Mouse (Mus musculus) forebrain, embryonic 15.5 days (tissue): ENCODE results near the gene Pmepa1. TPM values are rescaled to one million over a fixed set of nuclear protein-coding genes. Genes with fewer than 3 reads are reported as not detected.

Experiments
- ATAC-seq: fragments of 200-750 bp; cut with Nextera tagmentation; replicated peaks from 2 replicates; pipeline ENCODE4 v1.8.0; 2017; ENCODE audit warnings: mild to moderate bottlenecking, moderate TSS enrichment, moderate library complexity
- H3K27ac ChIP-seq: fragments of 300-500 bp; sonication (generic); replicated peaks from 2 replicates; pipeline ENCODE4 v1.5.1; 2015; ENCODE audit warnings: mild to moderate bottlenecking, inconsistent platforms
- H3K27me3 ChIP-seq: fragments of 300-500 bp; sonication (generic); 2 replicates; pipeline ENCODE4 v1.6.1; 2015; ENCODE audit warnings: inconsistent platforms
- H3K36me3 ChIP-seq: fragments of 300-500 bp; sonication (generic); 2 replicates; pipeline ENCODE4 v1.6.1; 2015; ENCODE audit warnings: mild to moderate bottlenecking, inconsistent platforms
- H3K4me1 ChIP-seq: fragments of 300-500 bp; sonication (generic); 2 replicates; pipeline ENCODE4 v1.6.1; 2015; ENCODE audit warnings: inconsistent platforms
- H3K4me2 ChIP-seq: fragments of 300-500 bp; sonication (generic); replicated peaks from 2 replicates; pipeline ENCODE4 v1.6.1; 2015; ENCODE audit warnings: mild to moderate bottlenecking, inconsistent platforms
- H3K4me3 ChIP-seq: fragments of 300-500 bp; sonication (generic); 2 replicates; pipeline ENCODE4 v1.5.1; 2015; ENCODE audit warnings: mild to moderate bottlenecking, inconsistent platforms
- H3K9ac ChIP-seq: fragments of 300-500 bp; sonication (generic); replicated peaks from 2 replicates; pipeline ENCODE4 v1.6.1; 2015; ENCODE audit warnings: mild to moderate bottlenecking, inconsistent platforms
- H3K9me3 ChIP-seq: fragments of 300-500 bp; sonication (generic); 2 replicates; pipeline ENCODE4 v1.6.1; 2016; ENCODE audit warnings: inconsistent platforms
- WGBS: fragments of 180-500 bp; shearing (Covaris S2); methylation state at CpG from one replicate; pipeline ENCODE4 v1.1.7; 2015; ENCODE audit warnings: mixed read lengths; 5-methylcytosine and 5-hydroxymethylcytosine counted together
- polyA plus RNA-seq: library from polyadenylated mRNA; unstranded; fragments of >200 nt; fragmentation: Nextera tagmentation; extraction: Ambion mirVana; gene quantifications from 2 replicates; pipeline ENCODE4 v1.2.1, GENCODE M21; 2015

Gene Pmepa1
- polyA plus RNA-seq, 1 experiment from 2014 or later = 6.8 TPM

DNA sequence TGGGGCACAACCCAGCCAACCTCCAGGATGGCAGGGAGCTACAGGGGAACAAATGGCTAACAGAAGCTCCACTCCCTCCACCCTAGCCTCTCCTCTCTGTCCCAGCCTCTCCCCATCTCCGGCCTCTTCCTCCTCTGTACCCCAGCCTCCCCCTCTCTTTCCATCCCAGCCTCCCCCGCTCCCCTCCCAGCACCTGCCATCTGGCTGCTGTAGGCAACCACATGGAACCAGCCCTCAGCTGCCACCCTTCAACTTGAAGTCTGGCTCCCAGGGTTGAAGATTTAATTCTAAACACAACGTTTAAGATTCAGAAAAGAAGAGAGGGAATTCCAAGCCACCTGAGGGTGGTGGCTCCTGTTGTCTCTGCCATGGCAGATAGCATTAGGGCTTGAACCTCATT is 26.9 kb downstream of the Pmepa1 start:
- ATAC-seq = peak; percentile 29
- 29% methylated on average over 3 of the region's 3 CpGs for WGBS
- H3K4me3 ChIP-seq = no peak overlapping the region
- peak overlapping the region; percentile 55 for H3K27ac ChIP-seq
- H3K36me3 ChIP-seq = no peaks in the 10 kb centered on the region
- no peak overlapping the region for H3K4me2 ChIP-seq
- H3K4me1 ChIP-seq = peaks cover 77% of the 10 kb centered on the region
- no peaks in the 10 kb centered on the region for H3K27me3 ChIP-seq
- no peak overlapping the region for H3K9ac ChIP-seq
- H3K9me3 ChIP-seq = no peaks in the 10 kb centered on the region

- no peak overlapping the region for H3K4me2 ChIP-seq
- H3K4me1 ChIP-seq = peaks cover 76% of the 10 kb centered on the region
- no peaks in the 10 kb centered on the region for H3K9me3 ChIP-seq
- no peak for ATAC-seq
- H3K27ac ChIP-seq = peak overlapping the region; percentile 55; the same call in 1 of the 2 replicates
- H3K27me3 ChIP-seq = no peaks in the 10 kb centered on the region
- no peak overlapping the region for H3K4me3 ChIP-seq
- no peaks in the 10 kb centered on the region for H3K36me3 ChIP-seq
- 72% methylated on average over 7 of the region's 7 CpGs for WGBS
- H3K9ac ChIP-seq = no peak overlapping the region
Observed at GRCm38 (mm10) chr2:173248822-173249221, 27.5 kb downstream of the Pmepa1 start.

GRCm38 (mm10) chr2:173247911-173248310 is 28.4 kb downstream of the Pmepa1 start:
- Histone ChIP-seq H3K27ac (no peak overlapping the region), H3K4me1 (peaks cover 76% of the 10 kb centered on the region), H3K9ac (no peak overlapping the region), H3K27me3 (no peaks in the 10 kb centered on the region), H3K4me2 (no peak overlapping the region), H3K9me3 (no peaks in the 10 kb centered on the region), H3K4me3 (no peak overlapping the region), H3K36me3 (no peaks in the 10 kb centered on the region)
- no peak for ATAC-seq
- 50% methylated on average over 2 of the region's 2 CpGs for WGBS

DNA sequence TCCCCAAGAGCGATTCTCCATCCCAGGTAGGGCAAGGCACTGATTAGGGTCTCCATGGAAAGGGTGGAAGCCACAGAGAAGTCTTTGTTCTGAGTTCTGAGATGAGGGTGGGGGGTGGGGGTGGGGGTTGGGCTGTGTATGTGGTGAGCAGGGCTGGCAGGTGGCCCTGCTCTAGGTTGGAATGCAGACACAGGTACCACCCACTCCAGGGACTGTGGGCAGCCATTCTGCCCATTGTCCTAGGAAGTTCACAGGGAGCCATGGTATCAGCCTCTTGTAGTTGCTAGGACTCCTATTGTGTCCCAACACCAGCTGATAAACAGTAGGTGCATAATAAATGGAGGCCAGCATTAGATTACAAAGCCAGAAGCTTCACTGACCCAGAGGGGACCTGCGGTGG is 29.1 kb downstream of the Pmepa1 start:
- no peak overlapping the region for H3K27ac ChIP-seq
- no peak overlapping the region for H3K4me2 ChIP-seq
- H3K9me3 ChIP-seq = no peaks in the 10 kb centered on the region
- no peaks in the 10 kb centered on the region for H3K27me3 ChIP-seq
- ATAC-seq = no peak
- H3K4me3 ChIP-seq = no peak overlapping the region
- H3K4me1 ChIP-seq = peaks cover 77% of the 10 kb centered on the region
- H3K36me3 ChIP-seq = no peaks in the 10 kb centered on the region
- 25% methylated on average over 2 of the region's 2 CpGs for WGBS
- H3K9ac ChIP-seq = no peak overlapping the region

GRCm38 (mm10) chr2:173246688-173247087 is 29.6 kb downstream of the Pmepa1 start:
- Histone ChIP-seq H3K27ac (no peak overlapping the region), H3K36me3 (no peaks in the 10 kb centered on the region), H3K9ac (no peak overlapping the region), H3K4me2 (no peak overlapping the region), H3K4me1 (peaks cover 74% of the 10 kb centered on the region), H3K9me3 (no peaks in the 10 kb centered on the region), H3K4me3 (no peak overlapping the region), H3K27me3 (no peaks in the 10 kb centered on the region)
- WGBS = 79% methylated on average over 8 of the region's 8 CpGs
- ATAC-seq = no peak

GRCm38 (mm10) chr2:173245258-173245657 is 31.1 kb downstream of the Pmepa1 start:
- peaks cover 73% of the 10 kb centered on the region for H3K4me1 ChIP-seq
- H3K27ac ChIP-seq = no peak overlapping the region; the same call in 1 of the 2 replicates
- 80% methylated on average over 20 of the region's 20 CpGs for WGBS
- ATAC-seq = no peak
- no peaks in the 10 kb centered on the region for H3K36me3 ChIP-seq
- no peaks in the 10 kb centered on the region for H3K9me3 ChIP-seq
- H3K27me3 ChIP-seq = no peaks in the 10 kb centered on the region
- no peak overlapping the region for H3K4me3 ChIP-seq
- H3K9ac ChIP-seq = no peak overlapping the region
- no peak overlapping the region for H3K4me2 ChIP-seq

DNA sequence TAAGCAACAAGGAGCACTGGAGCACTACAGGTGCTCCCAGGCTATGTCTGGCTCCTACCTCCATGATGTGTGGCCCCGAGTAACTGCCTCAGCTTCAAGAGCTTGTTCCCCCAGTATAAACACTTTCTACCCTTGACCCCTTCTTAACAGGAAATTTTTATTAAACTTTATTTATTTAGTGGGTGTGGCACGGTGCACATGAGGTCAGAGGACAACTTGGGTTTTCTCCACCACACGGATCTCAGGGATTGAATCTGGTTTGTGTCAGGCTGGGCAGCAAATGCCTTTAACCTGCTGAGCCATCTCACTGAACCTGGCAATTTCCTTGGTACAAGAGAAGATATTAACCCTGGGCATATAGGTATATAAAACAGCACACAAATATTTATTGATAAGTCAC is 32.2 kb downstream of the Pmepa1 start:
- H3K27ac ChIP-seq = no peak overlapping the region
- no peak for ATAC-seq
- H3K9me3 ChIP-seq = no peaks in the 10 kb centered on the region
- peaks cover 67% of the 10 kb centered on the region for H3K4me1 ChIP-seq
- H3K27me3 ChIP-seq = no peaks in the 10 kb centered on the region
- WGBS = 80% methylated on average over 3 of the region's 3 CpGs
- H3K4me3 ChIP-seq = no peak overlapping the region
- no peak overlapping the region for H3K9ac ChIP-seq
- no peak overlapping the region for H3K4me2 ChIP-seq
- no peaks in the 10 kb centered on the region for H3K36me3 ChIP-seq

- Histone ChIP-seq H3K27me3 (no peaks in the 10 kb centered on the region), H3K9me3 (no peaks in the 10 kb centered on the region), H3K4me2 (no peak overlapping the region), H3K9ac (no peak overlapping the region), H3K4me3 (no peak overlapping the region), H3K4me1 (peaks cover 70% of the 10 kb centered on the region), H3K36me3 (no peaks in the 10 kb centered on the region), H3K27ac (no peak overlapping the region)
- WGBS = 66% methylated on average over 9 of the region's 9 CpGs
- ATAC-seq = no peak
Observed at GRCm38 (mm10) chr2:173243616-173244015, 32.7 kb downstream of the Pmepa1 start.

- WGBS = 8% methylated on average over 12 of the region's 12 CpGs
- no peaks in the 10 kb centered on the region for H3K9me3 ChIP-seq
Observed at GRCm38 (mm10) chr2:173242874-173243273, 33.5 kb downstream of the Pmepa1 start.

GRCm38 (mm10) chr2:173240738-173241137 is 35.6 kb downstream of the Pmepa1 start:
- no peaks in the 10 kb centered on the region for H3K27me3 ChIP-seq
- no peak overlapping the region for H3K4me2 ChIP-seq
- no peak for ATAC-seq
- H3K36me3 ChIP-seq = no peaks in the 10 kb centered on the region
- H3K9ac ChIP-seq = no peak overlapping the region
- 22% methylated on average over 9 of the region's 9 CpGs for WGBS
- H3K9me3 ChIP-seq = no peaks in the 10 kb centered on the region
- peaks cover 82% of the 10 kb centered on the region for H3K4me1 ChIP-seq
- peak overlapping the region; percentile 38 for H3K27ac ChIP-seq
- no peak overlapping the region for H3K4me3 ChIP-seq

More at GRCm38 (mm10) chr2:173242874-173243273, 33.5 kb downstream of the Pmepa1 start:
- Histone ChIP-seq H3K4me3 (no peak overlapping the region), H3K9ac (no peak overlapping the region), H3K27me3 (no peaks in the 10 kb centered on the region), H3K27ac (no peak overlapping the region), H3K4me1 (peaks cover 71% of the 10 kb centered on the region), H3K4me2 (no peak overlapping the region), H3K36me3 (no peaks in the 10 kb centered on the region)
- peak; percentile 48 for ATAC-seq

DNA sequence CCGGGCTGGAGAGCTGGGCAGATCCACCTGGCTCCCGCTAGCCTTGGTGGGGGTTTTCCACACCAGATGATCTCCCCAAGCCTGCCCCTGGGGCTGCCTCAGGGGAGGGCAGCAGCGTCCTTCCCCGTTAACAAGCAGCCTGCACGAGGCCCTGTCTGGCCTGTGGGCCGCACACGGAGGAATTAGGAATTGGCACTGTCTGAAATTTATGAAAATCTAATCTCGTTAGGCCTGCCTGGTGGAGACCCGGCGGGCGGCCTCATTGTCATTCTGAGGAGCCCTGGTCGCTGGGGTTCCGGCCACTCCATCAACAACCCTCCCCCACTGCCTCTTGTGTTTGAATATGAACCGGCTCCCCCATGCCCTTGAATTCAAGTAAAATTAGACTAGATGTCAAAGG is 37.8 kb downstream of the Pmepa1 start:
- no peak for ATAC-seq
- Histone ChIP-seq H3K27ac (no peak overlapping the region; the same call in 1 of the 2 replicates), H3K27me3 (no peaks in the 10 kb centered on the region), H3K9ac (no peak overlapping the region), H3K9me3 (no peaks in the 10 kb centered on the region), H3K4me3 (no peak overlapping the region), H3K4me2 (no peak overlapping the region), H3K36me3 (no peaks in the 10 kb centered on the region; the same call in 1 of the 2 replicates), H3K4me1 (peaks cover 82% of the 10 kb centered on the region)
- WGBS = 7% methylated on average over 14 of the region's 14 CpGs

- Histone ChIP-seq H3K4me2 (no peak overlapping the region), H3K9me3 (no peaks in the 10 kb centered on the region), H3K27me3 (no peaks in the 10 kb centered on the region), H3K4me1 (peaks cover 67% of the 10 kb centered on the region), H3K4me3 (no peak overlapping the region), H3K9ac (0 out of 2 replicates have a peak overlapping the region, but pooled peaks have one; percentile 1), H3K36me3 (peaks cover 18% of the 10 kb centered on the region), H3K27ac (no peak overlapping the region)
- 47% methylated on average over 8 of the region's 8 CpGs for WGBS
- ATAC-seq = peak; percentile 7; the same call in 1 of the 2 replicates
Observed at GRCm38 (mm10) chr2:173235435-173236332, 40.6 kb downstream of the Pmepa1 start.
